Mouse (Mus musculus): ENCODE results near the gene Rpf2.

GRCm38 (mm10) chr10:40286767-40287166 is 39.9 kb upstream of the Rpf2 start:
- TF ChIP-seq POLR2A (IDR thresholded peaks at IDR 0.05; ENCODE audit: control insufficient read depth in 1 of 2, insufficient read depth in 1 of 2, low read depth in 1 of 2, low read length in 2 of 2, poor library complexity in 1 of 2), result no peak; a peak in 1 of 4 replicates
- TF ChIP-seq EP300 (IDR thresholded peaks at IDR 0.05; ENCODE audit: low read depth in 1 of 2, low read length in 2 of 2), result no peak

Measured in MEL (cell line).